Mouse (Mus musculus): ENCODE measurements around the gene Tnik.

DNA sequence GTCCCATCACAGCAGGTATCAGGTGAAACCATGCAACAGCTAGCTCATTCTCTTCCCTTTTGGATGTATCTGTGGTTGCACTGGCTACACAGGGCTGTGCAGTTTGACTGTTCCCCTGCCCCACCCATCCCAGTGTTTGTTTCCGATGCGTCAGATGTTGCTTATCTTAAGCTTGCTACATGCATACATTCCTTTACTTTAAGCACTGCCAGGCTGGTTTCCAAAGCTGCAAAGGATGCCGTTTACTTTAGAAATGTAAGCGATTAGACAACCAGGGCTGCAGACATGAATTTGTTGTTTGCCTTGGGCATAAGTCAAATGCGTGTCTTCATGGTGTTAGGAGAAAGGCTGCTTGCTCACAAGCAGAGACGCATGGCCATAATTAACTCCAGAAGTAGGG is 96.1 kb downstream of the Tnik start:
- TF ChIP-seq CTCF (IDR thresholded peaks at IDR 0.05; ENCODE audit: borderline replicate concordance, control insufficient read depth, extremely low read depth, insufficient read depth, low read length, poor library complexity) (no peak), POLR2A (IDR thresholded peaks at IDR 0.05; ENCODE audit: control insufficient read depth, extremely low read depth, insufficient read depth, low read length, poor library complexity) (no peak)

Measured in thymus, adult 2 months (tissue).